Mouse (Mus musculus): ENCODE measurements around the gene Clstn1.

GRCm38 (mm10) chr4:149626809-149627208 is 40.5 kb downstream of the Clstn1 start:
- TF ChIP-seq GATA1 (IDR thresholded peaks at IDR 0.05; ENCODE audit: low read length) (no peak), TAL1 (IDR thresholded peaks at IDR 0.05; ENCODE audit: low read length) (no peak)
